Mouse (Mus musculus) myocyte (in vitro differentiated cells): ENCODE measurements around the gene Atf7. TPM values are rescaled to one million over a fixed set of nuclear protein-coding genes. Genes with fewer than 3 reads are reported as not detected.
A peak's percentile ranks its signal among the peaks of the same experiment; 100 is the strongest.
"Not testable (repeated sequence)": the region's sequence is repeated elsewhere in the genome, so short reads cannot be mapped to it uniquely, and the experiment has no call there.

ENCODE experiments used
- H3K27me3 ChIP-seq: one replicate; pipeline ENCODE4 v1.6.1; 2011; ENCODE audit not compliant: control insufficient read depth, insufficient read depth, insufficient read length
- H3K36me3 ChIP-seq: one replicate; pipeline ENCODE4 v1.6.1; 2011; ENCODE audit not compliant: control insufficient read depth, insufficient read depth
- H3K4me2 ChIP-seq: one replicate; pipeline ENCODE4 v1.6.1; 2011; ENCODE audit warnings: low read depth, control low read depth
- H3K4me3 ChIP-seq: one replicate; pipeline ENCODE4 v1.5.1; 2011; ENCODE audit warnings: mild to moderate bottlenecking, control low read depth, moderate library complexity
- H3K79me2 ChIP-seq: one replicate; pipeline ENCODE4 v1.6.1; 2011; ENCODE audit not compliant: control insufficient read depth, insufficient read depth
- H3ac ChIP-seq: one replicate; pipeline ENCODE4 v1.6.1; 2011; ENCODE audit not compliant: control insufficient read depth, insufficient read length
- CEBPB ChIP-seq: IDR thresholded peaks from 2 replicates; pipeline ENCODE4 v1.6.1; 2011; ENCODE audit warnings: mild to moderate bottlenecking, moderate library complexity; ENCODE audit not compliant: poor library complexity, insufficient read depth, severe bottlenecking
- E2F4 ChIP-seq: IDR thresholded peaks from one replicate; pipeline ENCODE4 v1.6.1; 2011; ENCODE audit warnings: mild to moderate bottlenecking, control low read depth, moderate library complexity; ENCODE audit not compliant: insufficient read depth
- MAX ChIP-seq: IDR thresholded peaks from one replicate; pipeline ENCODE4 v1.6.1; 2011; ENCODE audit warnings: low read depth, mild to moderate bottlenecking, control low read depth
- MYOD1 ChIP-seq, 3 experiments: IDR thresholded peaks; one replicate each; pipeline ENCODE4 v1.6.1; 2011; ENCODE audit warnings: control low read depth in 2 of 3, low read depth in 2 of 3, mild to moderate bottlenecking in 2 of 3, moderate library complexity in 1 of 3; ENCODE audit not compliant: insufficient read length in 2 of 3, control insufficient read depth in 1 of 3
- MYOG ChIP-seq, 3 experiments: IDR thresholded peaks; one replicate each; pipeline ENCODE4 v1.6.1; 2011; ENCODE audit warnings: control low read depth in 2 of 3, low read depth in 2 of 3, mild to moderate bottlenecking in 2 of 3; ENCODE audit not compliant: insufficient read length in 2 of 3, control insufficient read depth in 1 of 3, insufficient read depth in 1 of 3
- POLR2A ChIP-seq: IDR thresholded peaks from one replicate; pipeline ENCODE4 v1.6.1; 2011; ENCODE audit warnings: low read depth, mild to moderate bottlenecking, control low read depth, moderate library complexity; ENCODE audit not compliant: insufficient read length
- POLR2AphosphoS2 ChIP-seq: IDR thresholded peaks from one replicate; pipeline ENCODE4 v1.6.1; 2011; ENCODE audit warnings: low read depth, control low read depth; ENCODE audit not compliant: insufficient read length
- REST ChIP-seq: IDR thresholded peaks from one replicate; pipeline ENCODE4 v1.6.1; 2011; ENCODE audit warnings: mild to moderate bottlenecking, control low read depth, moderate library complexity; ENCODE audit not compliant: insufficient read depth, insufficient read length
- SRF ChIP-seq: IDR thresholded peaks from one replicate; pipeline ENCODE4 v1.6.1; 2011; ENCODE audit warnings: low read depth; ENCODE audit not compliant: control insufficient read depth, insufficient read length
- TCF12 ChIP-seq: IDR thresholded peaks from one replicate; pipeline ENCODE4 v1.6.1; 2011; ENCODE audit warnings: mild to moderate bottlenecking, control low read depth; ENCODE audit not compliant: poor library complexity, insufficient read depth, severe bottlenecking
- TCF3 ChIP-seq: IDR thresholded peaks from one replicate; pipeline ENCODE4 v1.6.1; 2011; ENCODE audit warnings: low read depth, control low read depth; ENCODE audit not compliant: insufficient read length
- USF1 ChIP-seq: IDR thresholded peaks from one replicate; pipeline ENCODE4 v1.6.1; 2011; ENCODE audit warnings: low read depth, mild to moderate bottlenecking, control low read depth, moderate library complexity
- polyA plus RNA-seq: library from polyadenylated mRNA; unstranded; fragments of >200 nt; fragmentation: generic; extraction: Trizol; gene quantifications from one replicate; pipeline ENCODE4 v1.2.1, GENCODE M21; 2012; ENCODE audit warnings: missing spikeins

Gene Atf7
- polyA plus RNA-seq, 1 experiment = 33.7 TPM

- Histone ChIP-seq H3K27me3 (no peaks in the 10 kb centered on the region), H3ac (peak overlapping the region; percentile 92), H3K4me2 (peak overlapping the region; percentile 96), H3K79me2 (peaks cover 29% of the 10 kb centered on the region), H3K36me3 (peaks cover 19% of the 10 kb centered on the region), H3K4me3 (peak overlapping the region; percentile 70)
- no peak for TF ChIP-seq TCF3
- peak; percentile 0 for TF ChIP-seq E2F4
- peak; percentile 21 for TF ChIP-seq REST
- TF ChIP-seq MYOD1 (IDR thresholded peaks at IDR 0.05; ENCODE audit: control insufficient read depth in 1 of 3, insufficient read length in 2 of 3, low read depth in 2 of 3) = peak in 2 of 3 experiments; percentile 1 to 32
- peak in 1 of 3 experiments; percentile 47 for TF ChIP-seq MYOG (IDR thresholded peaks at IDR 0.05; ENCODE audit: control insufficient read depth in 1 of 3, insufficient read depth in 1 of 3, insufficient read length in 2 of 3, low read depth in 2 of 3)
- peak; percentile 93 for TF ChIP-seq POLR2A
- TF ChIP-seq TCF12 = no peak
- peak; percentile 2 for TF ChIP-seq MAX
- no peak; the same call in 1 of the 2 replicates for TF ChIP-seq CEBPB
- TF ChIP-seq SRF = peak; percentile 81
- TF ChIP-seq USF1 = no peak
- peak; percentile 98 for TF ChIP-seq POLR2AphosphoS2
Observed at GRCm38 (mm10) chr15:102670767-102671575, 45.7 kb upstream of the Atf7 start.

- peaks cover 26% of the 10 kb centered on the region for H3K36me3 ChIP-seq
- H3K4me2 ChIP-seq = peak overlapping the region; percentile 93
- peaks cover 29% of the 10 kb centered on the region for H3K79me2 ChIP-seq
- H3K4me3 ChIP-seq = peak overlapping the region; percentile 70
- no peak for TF ChIP-seq MAX
- peak in 1 of 3 experiments; percentile 49 for TF ChIP-seq MYOD1 (IDR thresholded peaks at IDR 0.05; ENCODE audit: control insufficient read depth in 1 of 3, insufficient read length in 2 of 3, low read depth in 2 of 3)
- no peaks in the 10 kb centered on the region for H3K27me3 ChIP-seq
- peak overlapping the region; percentile 92 for H3ac ChIP-seq
Observed at GRCm38 (mm10) chr15:102670281-102670680, 45.0 kb upstream of the Atf7 start.

GRCm38 (mm10) chr15:102669571-102669970 is 44.3 kb upstream of the Atf7 start:
- Histone ChIP-seq H3K4me3 (peak overlapping the region; percentile 70), H3K36me3 (peaks cover 33% of the 10 kb centered on the region), H3K27me3 (no peaks in the 10 kb centered on the region), H3K79me2 (peaks cover 29% of the 10 kb centered on the region), H3K4me2 (peak overlapping the region; percentile 93), H3ac (no peak overlapping the region)
- TF ChIP-seq USF1 (no peak), TCF12 (no peak), POLR2AphosphoS2 (peak; percentile 60)

GRCm38 (mm10) chr15:102665494-102665893 is 40.2 kb upstream of the Atf7 start:
- Histone ChIP-seq H3ac (no peak overlapping the region), H3K36me3 (peaks cover 63% of the 10 kb centered on the region), H3K4me2 (no peak overlapping the region), H3K27me3 (no peaks in the 10 kb centered on the region), H3K4me3 (no peak overlapping the region), H3K79me2 (peaks cover 26% of the 10 kb centered on the region)
- no peak for TF ChIP-seq SRF
- TF ChIP-seq MAX = no peak
- no peak for TF ChIP-seq MYOD1 (IDR thresholded peaks at IDR 0.05; ENCODE audit: control insufficient read depth in 1 of 3, insufficient read length in 2 of 3, low read depth in 2 of 3)
- TF ChIP-seq MYOG (IDR thresholded peaks at IDR 0.05; ENCODE audit: control insufficient read depth in 1 of 3, insufficient read depth in 1 of 3, insufficient read length in 2 of 3, low read depth in 2 of 3) = no peak
- TF ChIP-seq POLR2A = no peak
- TF ChIP-seq USF1 = no peak
- TF ChIP-seq REST = no peak
- no peak for TF ChIP-seq TCF12
- TF ChIP-seq TCF3 = no peak
- no peak for TF ChIP-seq POLR2AphosphoS2
- no peak for TF ChIP-seq CEBPB
- TF ChIP-seq E2F4 = no peak

GRCm38 (mm10) chr15:102663825-102664224 is 38.6 kb upstream of the Atf7 start:
- H3K36me3 ChIP-seq = peaks cover 63% of the 10 kb centered on the region
- H3ac ChIP-seq = no peak overlapping the region
- no peak overlapping the region for H3K4me2 ChIP-seq
- TF ChIP-seq MAX (no peak), REST (no peak), MYOG (IDR thresholded peaks at IDR 0.05; ENCODE audit: control insufficient read depth in 1 of 3, insufficient read depth in 1 of 3, insufficient read length in 2 of 3, low read depth in 2 of 3) (no peak), MYOD1 (IDR thresholded peaks at IDR 0.05; ENCODE audit: control insufficient read depth in 1 of 3, insufficient read length in 2 of 3, low read depth in 2 of 3) (no peak), SRF (no peak), E2F4 (no peak)
- peaks cover 9% of the 10 kb centered on the region for H3K79me2 ChIP-seq
- H3K27me3 ChIP-seq = no peaks in the 10 kb centered on the region
- H3K4me3 ChIP-seq = no peak overlapping the region

- H3K27me3 ChIP-seq, H3K4me3 ChIP-seq, H3K79me2 ChIP-seq, H3K4me2 ChIP-seq, H3ac ChIP-seq: not testable (repeated sequence)
- H3K36me3 ChIP-seq = peaks cover 58% of the 10 kb centered on the region
Observed at GRCm38 (mm10) chr15:102662601-102663000, 37.3 kb upstream of the Atf7 start.
